Mouse (Mus musculus) gastrocnemius, adult 8-10 months (tissue): ENCODE measurements at regions not wholly inside any gene's neighbourhood (a gene's known extent, or its start where the extent isn't known, plus 50 kb on each side); places are given as distances from the start of the nearest gene placed in this dataset.

ENCODE experiments used
- DNase-seq, 2 experiments: peaks; one replicate each; pipeline ENCODE4 v3.0.0; 2022; ENCODE audit warnings: low spot score in 2 of 2

GRCm38 (mm10) chr12:35640911-35641345 lies 106.1 kb upstream of the Ahr start:
- DNase-seq: no peak

- no peak for DNase-seq
Measured at GRCm38 (mm10) chr12:35623484-35623883, 88.6 kb upstream of the Ahr start.

GRCm38 (mm10) chr12:35614885-35615284 lies 80.0 kb upstream of the Ahr start:
- DNase-seq: no peak

- no peak for DNase-seq
Measured at GRCm38 (mm10) chr12:35607652-35608051, 72.8 kb upstream of the Ahr start.

GRCm38 (mm10) chr12:35603742-35604141 lies 68.9 kb upstream of the Ahr start:
- no peak for DNase-seq

DNA sequence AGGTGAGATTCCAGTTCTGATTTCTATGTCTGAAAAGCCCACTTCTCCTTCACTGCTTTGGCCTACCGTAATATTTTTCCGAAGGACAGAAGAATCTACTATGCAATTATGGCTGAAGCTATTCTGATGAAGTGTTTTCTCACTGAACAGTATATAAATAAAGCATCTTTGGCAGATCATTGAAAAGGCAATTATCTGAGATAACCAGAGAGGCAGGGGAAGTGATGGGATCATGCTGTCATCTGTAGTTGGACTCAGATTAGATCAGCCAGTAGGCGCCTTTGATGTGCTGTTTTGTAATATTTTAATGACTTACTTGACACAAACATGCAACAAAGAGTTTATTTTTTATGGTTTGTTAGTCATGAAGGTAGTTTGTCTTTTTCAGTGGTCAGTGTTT lies 67.8 kb upstream of the Ahr start:
- DNase-seq: no peak

- DNase-seq: no peak
Measured at GRCm38 (mm10) chr12:35598298-35598697, 63.5 kb upstream of the Ahr start.

GRCm38 (mm10) chr12:35592866-35593265 lies 58.0 kb upstream of the Ahr start:
- DNase-seq: no peak
